Mouse (Mus musculus) hindbrain, postnatal 0 days (tissue): ENCODE measurements around the gene Vhl. TPM values are rescaled to one million over a fixed set of nuclear protein-coding genes. Genes with fewer than 3 reads are reported as not detected.
A peak's percentile ranks its signal among the peaks of the same experiment; 100 is the strongest.

Experiments
- ATAC-seq: fragments of 200-750 bp; cut with Nextera tagmentation; 2 replicates; pipeline ENCODE4 v1.8.0; 2017; ENCODE audit warnings: mild to moderate bottlenecking, moderate TSS enrichment, moderate library complexity
- DNase-seq: peaks from one replicate; pipeline ENCODE4 v3.0.0-alpha.2; 2015; ENCODE audit warnings: low spot score
- H3K27ac ChIP-seq: fragments of 300-500 bp; sonication (generic); 2 replicates; pipeline ENCODE4 v1.5.1; 2014; ENCODE audit warnings: mild to moderate bottlenecking
- H3K27me3 ChIP-seq: fragments of 300-500 bp; sonication (generic); 2 replicates; pipeline ENCODE4 v1.6.1; 2014; ENCODE audit warnings: low read length, mixed read lengths; ENCODE audit not compliant: insufficient read depth
- H3K36me3 ChIP-seq: fragments of 300-500 bp; sonication (generic); 2 replicates; pipeline ENCODE4 v1.6.1; 2014; ENCODE audit warnings: low read length, mixed read lengths; ENCODE audit not compliant: insufficient read depth
- H3K4me1 ChIP-seq: fragments of 300-500 bp; sonication (generic); 2 replicates; pipeline ENCODE4 v1.6.1; 2014; ENCODE audit warnings: antibody characterized with exemption, low read length, mixed read lengths; ENCODE audit not compliant: insufficient read depth
- H3K4me2 ChIP-seq: fragments of 300-500 bp; sonication (generic); 2 replicates; pipeline ENCODE4 v1.6.1; 2014; ENCODE audit warnings: low read depth, mild to moderate bottlenecking, low read length, moderate library complexity, mixed read lengths
- H3K4me3 ChIP-seq: fragments of 300-500 bp; sonication (generic); 2 replicates; pipeline ENCODE4 v1.5.1; 2014; ENCODE audit warnings: low read length
- H3K9ac ChIP-seq: fragments of 300-500 bp; sonication (generic); replicated peaks from 2 replicates; pipeline ENCODE4 v1.6.1; 2014; ENCODE audit warnings: mild to moderate bottlenecking, low read length, moderate library complexity, mixed read lengths
- H3K9me3 ChIP-seq: fragments of 300-500 bp; sonication (generic); 2 replicates; pipeline ENCODE4 v1.6.1; 2016; ENCODE audit warnings: low read length, mixed read lengths
- CTCF ChIP-seq: IDR thresholded peaks from 2 replicates; pipeline ENCODE4 v1.5.1; 2016; ENCODE audit warnings: antibody characterized with exemption, control low read depth, low read depth
- WGBS: fragments of 180-500 bp; shearing (Covaris S2); extraction: QIAGEN DNeasy Blood & Tissue Kit; methylation state at CpG from one replicate; pipeline ENCODE4 v1.1.7; 2014; 5-methylcytosine and 5-hydroxymethylcytosine counted together
- polyA plus RNA-seq: library from polyadenylated mRNA; unstranded; fragments of >200 nt; fragmentation: Nextera tagmentation; extraction: Ambion mirVana; gene quantifications from 2 replicates; pipeline ENCODE4 v1.2.1, GENCODE M21; 2015
- total RNA-seq: library from RNA; depleted of rRNA; stranded (reverse); fragments of >200 nt; gene quantifications from 2 replicates; pipeline ENCODE4 v1.2.3, GENCODE M21; 2014

The Vhl gene
- total and polyA plus RNA-seq, 2 experiments from 2014 or later: 66.8 to 95.9 TPM

DNA sequence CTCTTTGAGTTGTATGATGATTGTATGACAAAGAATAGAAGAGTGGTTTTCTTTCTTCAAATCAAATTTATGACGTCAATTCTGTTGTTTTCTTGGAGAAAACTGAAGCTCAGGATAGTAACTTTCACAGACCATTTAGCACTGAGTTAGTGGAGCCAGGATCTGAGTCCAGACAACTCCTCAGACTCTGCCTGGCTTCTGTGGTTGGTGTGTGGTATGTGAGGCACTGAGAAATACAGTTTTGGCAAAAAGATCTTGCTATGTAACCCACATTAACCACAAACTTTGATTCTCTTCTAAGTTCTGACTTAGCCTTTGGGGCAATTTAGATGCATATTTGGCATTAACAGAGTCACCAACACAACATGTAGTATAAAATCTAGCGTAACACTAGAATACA is 31.1 kb upstream of the Vhl start:
- Histone ChIP-seq H3K9ac (no peak overlapping the region), H3K4me3 (no peak overlapping the region), H3K4me2 (no peak overlapping the region), H3K27me3 (no peaks in the 10 kb centered on the region), H3K4me1 (no peaks in the 10 kb centered on the region), H3K9me3 (no peaks in the 10 kb centered on the region), H3K36me3 (no peaks in the 10 kb centered on the region), H3K27ac (no peak overlapping the region)
- DNase-seq (no peak), ATAC-seq (no peak)
- no peak for TF ChIP-seq CTCF
- WGBS: 92% methylated on average over 2 of the region's 2 CpGs

DNA sequence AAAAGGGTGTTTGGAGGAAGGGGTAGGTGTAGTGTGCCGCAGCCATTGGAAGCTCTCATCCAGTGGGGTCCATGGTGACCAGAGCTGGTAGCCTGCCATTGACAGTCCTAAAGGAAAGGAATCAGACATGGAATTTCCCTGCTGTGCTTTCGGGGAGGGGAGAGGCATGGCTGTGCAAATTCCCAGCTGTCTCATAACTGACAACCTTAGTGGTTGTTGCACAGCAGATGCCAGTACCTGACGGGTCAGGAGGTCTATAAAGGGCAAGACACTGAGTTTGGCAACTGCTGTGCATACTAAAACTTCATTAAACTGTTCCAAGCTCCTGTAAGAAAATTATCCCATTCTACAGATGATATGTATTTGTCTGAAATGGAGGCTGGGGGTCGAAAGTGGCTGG is 25.8 kb upstream of the Vhl start:
- no peak overlapping the region for H3K4me2 ChIP-seq
- DNase-seq: no peak
- H3K4me3 ChIP-seq: no peak overlapping the region
- TF ChIP-seq CTCF: no peak
- WGBS: 88% methylated on average over 4 of the region's 4 CpGs
- ATAC-seq: no peak
- H3K4me1 ChIP-seq: no peaks in the 10 kb centered on the region
- no peak overlapping the region for H3K27ac ChIP-seq
- H3K9ac ChIP-seq: no peak overlapping the region
- no peaks in the 10 kb centered on the region for H3K9me3 ChIP-seq
- no peaks in the 10 kb centered on the region for H3K27me3 ChIP-seq
- no peaks in the 10 kb centered on the region for H3K36me3 ChIP-seq

DNA sequence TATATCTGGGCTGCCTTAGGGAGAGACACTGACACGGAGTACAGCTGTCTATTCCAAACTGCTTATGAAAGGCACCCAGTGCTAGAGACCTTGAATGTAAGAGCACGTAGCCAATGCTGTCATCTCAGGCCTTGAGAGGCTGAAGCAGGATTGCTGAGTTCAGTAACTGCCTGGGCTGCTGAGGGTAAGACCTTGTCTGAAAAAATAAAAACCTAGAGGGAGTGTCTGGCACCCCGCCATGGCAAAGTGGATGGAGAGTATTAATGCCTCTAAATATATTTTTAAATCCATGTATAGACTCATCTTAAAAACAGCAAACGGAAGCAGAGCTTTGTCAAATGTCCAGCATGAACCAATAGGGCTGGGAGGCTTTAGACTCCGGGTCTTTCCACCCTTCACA is 23.9 kb upstream of the Vhl start:
- Histone ChIP-seq H3K27me3 (no peaks in the 10 kb centered on the region), H3K36me3 (no peaks in the 10 kb centered on the region), H3K4me3 (no peak overlapping the region), H3K9ac (no peak overlapping the region), H3K9me3 (no peaks in the 10 kb centered on the region), H3K27ac (no peak overlapping the region), H3K4me2 (no peak overlapping the region), H3K4me1 (no peaks in the 10 kb centered on the region)
- no peak for ATAC-seq
- WGBS: 73% methylated on average over 5 of the region's 5 CpGs
- TF ChIP-seq CTCF: no peak
- no peak for DNase-seq

DNA sequence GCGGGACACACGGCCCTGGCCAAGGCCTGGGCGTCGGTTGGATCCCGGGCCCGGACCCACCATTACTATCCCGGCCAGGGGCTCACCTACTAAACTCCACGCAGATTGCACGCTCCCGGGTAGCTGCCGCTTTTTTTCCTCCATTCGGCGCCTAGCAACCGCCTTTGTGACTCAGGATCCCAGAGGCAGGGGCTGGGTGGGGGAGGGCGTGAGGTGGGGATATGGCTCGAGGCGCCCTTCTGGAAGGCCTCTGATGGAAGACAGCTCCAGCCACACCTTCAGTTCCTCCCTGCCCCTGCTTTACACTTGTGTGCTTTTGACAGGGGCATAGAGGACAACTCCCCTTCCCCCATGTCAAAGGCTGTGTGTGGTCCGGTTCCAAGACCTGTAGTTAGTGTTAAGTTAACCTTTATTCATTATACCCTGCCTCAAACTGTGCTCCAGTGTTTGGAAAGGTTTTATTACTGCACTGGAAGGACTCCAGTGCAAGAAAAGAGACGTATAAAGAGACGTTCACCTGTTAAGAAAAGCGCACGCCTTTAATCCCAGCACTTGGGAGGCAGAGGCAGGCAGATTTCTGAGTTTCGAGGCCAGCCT is 23.1 kb upstream of the Vhl start, which contains the start of gene Fancd2os:
TSS of gene Fancd2os (minus strand) at position 173 of the 597 bp plus-strand sequence.
- no peaks in the 10 kb centered on the region for H3K9me3 ChIP-seq
- no peak within 1 kb of the TSS for H3K4me3 ChIP-seq
- no peaks in the 10 kb centered on the region for H3K36me3 ChIP-seq
- TF ChIP-seq CTCF: no peak
- no peak within 1 kb of the TSS for H3K27ac ChIP-seq
- no peaks in the 10 kb centered on the region for H3K4me1 ChIP-seq
- no peak for ATAC-seq
- H3K4me2 ChIP-seq: no peak within 1 kb of the TSS
- DNase-seq: no peak
- WGBS: 32% methylated on average over 23 of the region's 23 CpGs
- no peaks in the 10 kb centered on the region for H3K27me3 ChIP-seq
- H3K9ac ChIP-seq: no peak within 1 kb of the TSS

DNA sequence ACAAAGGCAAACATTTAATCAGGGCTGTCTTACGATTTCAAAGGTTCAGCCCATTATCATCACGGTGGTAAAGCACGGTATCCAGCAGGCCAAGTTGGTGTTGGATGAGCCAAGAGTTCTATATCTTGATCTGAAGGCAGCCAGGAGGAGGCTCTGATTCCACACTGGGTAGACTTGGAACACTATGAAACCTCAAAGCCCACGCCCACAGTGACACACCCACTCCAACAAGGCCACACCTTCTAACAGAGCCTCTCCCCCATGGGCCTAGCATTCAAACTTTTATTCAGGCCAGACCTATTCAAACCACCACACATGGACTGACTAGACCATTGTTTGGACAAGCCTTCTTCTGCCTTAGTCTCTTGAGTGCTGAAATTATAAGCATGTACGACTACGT is 20.9 kb upstream of the Vhl start:
- Histone ChIP-seq H3K27me3 (no peaks in the 10 kb centered on the region), H3K9ac (no peak overlapping the region), H3K4me1 (peaks cover 10% of the 10 kb centered on the region; the same call in 1 of the 2 replicates), H3K27ac (no peak overlapping the region), H3K4me3 (no peak overlapping the region), H3K36me3 (no peaks in the 10 kb centered on the region), H3K9me3 (no peaks in the 10 kb centered on the region), H3K4me2 (no peak overlapping the region)
- 93% methylated on average over 6 of the region's 6 CpGs for WGBS
- DNase-seq: no peak
- no peak for ATAC-seq
- no peak for TF ChIP-seq CTCF

DNA sequence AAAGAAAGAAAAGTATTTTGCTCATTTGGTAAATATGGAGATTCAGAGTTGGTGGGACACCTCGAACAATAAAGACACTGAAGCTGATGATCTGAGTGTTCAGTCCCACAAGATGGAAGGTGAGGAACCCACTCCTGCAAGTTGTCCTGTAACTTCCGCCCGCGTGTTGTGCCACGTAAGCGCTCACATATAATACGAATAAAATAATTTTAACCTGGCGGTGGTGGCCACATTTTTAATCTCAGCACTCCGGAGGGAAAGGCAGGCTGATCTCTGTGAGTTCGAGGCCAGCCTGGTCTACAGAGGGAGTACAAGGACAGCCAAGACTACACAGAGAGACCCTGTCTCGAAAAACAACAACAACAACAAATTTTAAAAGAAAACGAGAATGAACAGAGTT is 19.8 kb upstream of the Vhl start:
- H3K27ac ChIP-seq: peak overlapping the region; percentile 93
- no peaks in the 10 kb centered on the region for H3K36me3 ChIP-seq
- no peaks in the 10 kb centered on the region for H3K27me3 ChIP-seq
- DNase-seq (no peak), ATAC-seq (no peak)
- no peak for TF ChIP-seq CTCF
- H3K4me1 ChIP-seq: peaks cover 10% of the 10 kb centered on the region; the same call in 1 of the 2 replicates
- WGBS: 52% methylated on average over 12 of the region's 12 CpGs
- peak overlapping the region; percentile 92 for H3K9ac ChIP-seq
- H3K4me3 ChIP-seq: peak overlapping the region; percentile 90
- peak overlapping the region; percentile 69 for H3K4me2 ChIP-seq
- no peaks in the 10 kb centered on the region for H3K9me3 ChIP-seq

DNA sequence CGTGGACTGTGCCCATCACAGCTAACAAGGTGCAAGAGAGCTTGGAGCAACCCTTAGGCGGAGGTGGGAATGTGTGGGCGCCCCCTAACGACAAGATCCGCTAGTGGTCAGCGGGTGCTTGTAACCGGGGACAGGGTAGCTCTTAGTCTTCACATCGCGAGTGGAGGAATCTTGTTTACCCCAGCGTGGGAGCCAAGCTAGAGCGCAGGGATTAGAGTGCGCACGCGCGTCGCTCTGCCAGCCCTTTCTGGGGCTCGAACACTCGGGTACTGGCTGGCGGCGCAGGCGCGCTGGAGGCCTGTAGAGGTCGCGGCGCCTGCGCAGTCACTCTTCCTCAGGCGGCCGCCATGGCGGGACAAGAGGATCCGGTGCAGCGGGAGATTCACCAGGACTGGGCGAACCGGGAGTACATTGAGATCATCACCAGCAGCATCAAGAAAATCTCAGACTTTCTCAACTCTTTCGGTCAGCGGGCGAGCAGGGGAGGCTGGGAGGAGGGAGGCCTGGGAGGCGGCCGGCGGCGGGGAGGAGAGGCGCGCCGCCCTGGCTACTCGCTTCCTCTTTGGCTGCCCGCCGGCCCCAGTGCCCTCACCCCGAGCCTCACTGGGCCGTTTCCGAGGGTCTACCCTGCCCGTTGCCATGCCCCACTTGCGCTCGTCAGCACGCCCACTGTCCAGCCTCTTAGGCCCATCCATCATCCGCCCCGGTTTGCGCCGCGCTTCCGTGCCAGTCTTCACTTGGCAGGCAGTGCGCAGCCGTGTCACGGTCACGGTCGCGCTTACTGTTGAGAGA is 19.1 kb upstream of the Vhl start, which contains the start of gene Brk1:
TSS of gene Brk1 (plus strand) at position 341 of the 792 bp plus-strand sequence.
- H3K9ac ChIP-seq: peak within 1 kb of the TSS; percentile 92
- DNase-seq (peak; percentile 96), ATAC-seq (peak; percentile 95)
- peak within 1 kb of the TSS; percentile 93 for H3K27ac ChIP-seq
- peak within 1 kb of the TSS; percentile 69 for H3K4me2 ChIP-seq
- H3K4me1 ChIP-seq: peaks cover 10% of the 10 kb centered on the region; the same call in 1 of the 2 replicates
- TF ChIP-seq CTCF: peak; percentile 68
- peak within 1 kb of the TSS; percentile 90 for H3K4me3 ChIP-seq
- H3K36me3 ChIP-seq: no peaks in the 10 kb centered on the region
- WGBS: under 1% methylated on average over 61 of the region's 65 CpGs
- no peaks in the 10 kb centered on the region for H3K27me3 ChIP-seq
- no peaks in the 10 kb centered on the region for H3K9me3 ChIP-seq
